Mouse (Mus musculus): Measurements from ENCODE around the gene Olfr1161. TPM values are rescaled to one million over a fixed set of nuclear protein-coding genes. Genes with fewer than 3 reads are reported as not detected.
"Not testable (repeated sequence)": the region's sequence is repeated elsewhere in the genome, so short reads cannot be mapped to it uniquely, and the experiment has no call there.

Olfr1161 gene
- polyA plus RNA-seq (2012; rRNA removed): not detected in 2 replicates

- DNase-seq (ENCODE audit: low read depth, low spot score): not testable (repeated sequence)
- WGBS: 67% methylated on average over 1 of the region's 1 CpGs
Measured at GRCm38 (mm10) chr2:88022474-88022873, at the start of gene Olfr1161. Gene Olfr1161, plus strand, starts transcription at chr2:88022774.

GRCm38 (mm10) chr2:87974563-87974962 lies 48.0 kb upstream of the Olfr1161 start, which contains the start of gene Olfr74:
Gene Olfr74, minus strand, starts transcription at chr2:87974663.
- DNase-seq (ENCODE audit: low read depth, low spot score): no peak
- WGBS: 69% methylated on average over 3 of the region's 3 CpGs

- no peak for DNase-seq (ENCODE audit: low read depth, low spot score)
Measured at GRCm38 (mm10) chr2:87989813-87990212, 32.8 kb upstream of the Olfr1161 start, which contains the start of gene Olfr1158. Gene Olfr1158, plus strand, starts transcription at chr2:87990113.

GRCm38 (mm10) chr2:88007515-88008318 lies 14.9 kb upstream of the Olfr1161 start, which contains the start of gene Olfr1160:
Gene Olfr1160, minus strand, starts transcription at chr2:88008268.
- DNase-seq (ENCODE audit: low read depth, low spot score): no peak

GRCm38 (mm10) chr2:88037599-88037998 lies 15.0 kb downstream of the Olfr1161 start, which contains the start of gene Olfr73:
Gene Olfr73, minus strand, starts transcription at chr2:88037699.
- DNase-seq (ENCODE audit: low read depth, low spot score): no peak

GRCm38 (mm10) chr2:88051029-88051428 lies 28.5 kb downstream of the Olfr1161 start, which contains the start of gene Olfr1162:
Gene Olfr1162, minus strand, starts transcription at chr2:88051129.
- 79% methylated on average over 1 of the region's 1 CpGs for WGBS
- no peak for DNase-seq (ENCODE audit: low read depth, low spot score)

- WGBS: 87% methylated on average over 2 of the region's 2 CpGs
- DNase-seq (ENCODE audit: low read depth, low spot score): no peak
Measured at GRCm38 (mm10) chr2:88063587-88063986, 41.0 kb downstream of the Olfr1161 start.

GRCm38 (mm10) chr2:88071730-88072129 lies 49.2 kb downstream of the Olfr1161 start, which contains the start of gene Olfr1163:
Gene Olfr1163, minus strand, starts transcription at chr2:88071830.
- no peak for DNase-seq (ENCODE audit: low read depth, low spot score)

Other genes with a start within 250 kb of the Olfr1161 start
- gene Olfr152, start 243.3 kb upstream of the Olfr1161 start, polyA plus RNA-seq (2012; rRNA removed): not detected in 2 replicates
- not detected in 2 replicates for gene Olfr1143, start 222.2 kb upstream of the Olfr1161 start, polyA plus RNA-seq (2012; rRNA removed)
- gene Olfr1145, start 213.0 kb upstream of the Olfr1161 start, polyA plus RNA-seq (2012; rRNA removed): not detected in 2 replicates
- gene Olfr1148, start 192.2 kb upstream of the Olfr1161 start, polyA plus RNA-seq (2012; rRNA removed): not detected in 2 replicates
- gene Olfr1150-ps1, start 178.8 kb upstream of the Olfr1161 start, polyA plus RNA-seq (2012; rRNA removed): not detected in 2 replicates
- gene Olfr1151, start 166.9 kb upstream of the Olfr1161 start, polyA plus RNA-seq (2012; rRNA removed): not detected in 2 replicates
- not detected in 2 replicates for gene Olfr1152, start 156.3 kb upstream of the Olfr1161 start, polyA plus RNA-seq (2012; rRNA removed)
- not detected in 2 replicates for gene Olfr1153, start 127.8 kb upstream of the Olfr1161 start, polyA plus RNA-seq (2012; rRNA removed)
- not detected in 2 replicates for gene Olfr1154, start 117.6 kb upstream of the Olfr1161 start, polyA plus RNA-seq (2012; rRNA removed)
- gene Olfr1155, start 77.6 kb upstream of the Olfr1161 start, polyA plus RNA-seq (2012; rRNA removed): not detected in 2 replicates
- gene Olfr1156, start 69.7 kb upstream of the Olfr1161 start, polyA plus RNA-seq (2012; rRNA removed): not detected in 2 replicates
- not detected in 2 replicates for gene Olfr1157, start 54.5 kb upstream of the Olfr1161 start, polyA plus RNA-seq (2012; rRNA removed)
- not detected in 2 replicates for gene Olfr74, start 48.1 kb upstream of the Olfr1161 start, polyA plus RNA-seq (2012; rRNA removed)
- gene Olfr1158, start 32.7 kb upstream of the Olfr1161 start, polyA plus RNA-seq (2012; rRNA removed): not detected in 2 replicates
- gene Olfr1160, start 14.5 kb upstream of the Olfr1161 start, polyA plus RNA-seq (2012; rRNA removed): not detected in 2 replicates
- not detected in 2 replicates for gene Olfr73, start 14.9 kb downstream of the Olfr1161 start, polyA plus RNA-seq (2012; rRNA removed)
- not detected in 2 replicates for gene Olfr1162, start 28.4 kb downstream of the Olfr1161 start, polyA plus RNA-seq (2012; rRNA removed)
- not detected in 2 replicates for gene Olfr1163, start 49.1 kb downstream of the Olfr1161 start, polyA plus RNA-seq (2012; rRNA removed)
- not detected in 2 replicates for gene Olfr1164, start 71.2 kb downstream of the Olfr1161 start, polyA plus RNA-seq (2012; rRNA removed)
- gene Olfr1166, start 105.5 kb downstream of the Olfr1161 start, polyA plus RNA-seq (2012; rRNA removed): not detected in 2 replicates
- not detected in 2 replicates for gene Olfr1167, start 132.4 kb downstream of the Olfr1161 start, polyA plus RNA-seq (2012; rRNA removed)
- gene Olfr1168, start 159.1 kb downstream of the Olfr1161 start, polyA plus RNA-seq (2012; rRNA removed): not detected in 2 replicates
- gene Olfr1170, start 205.6 kb downstream of the Olfr1161 start, polyA plus RNA-seq (2012; rRNA removed): not detected in 2 replicates

Measured in large intestine, adult 2 months (tissue).